Mouse (Mus musculus) stomach, postnatal 0 days (tissue): Measurements from ENCODE around the gene Agpat4.

ENCODE experiments used
- CTCF ChIP-seq: IDR thresholded peaks from 2 replicates; pipeline ENCODE4 v1.5.1; 2016; ENCODE audit warnings: antibody characterized with exemption, low read depth, mild to moderate bottlenecking, moderate library complexity
- EP300 ChIP-seq: optimal IDR thresholded peaks from 2 replicates; pipeline ENCODE3; 2016; ENCODE audit warnings: antibody characterized with exemption

- TF ChIP-seq CTCF (no peak), EP300 (no peak)
Measured at GRCm38 (mm10) chr17:12106255-12106654, 12.2 kb upstream of the Agpat4 start.
